Mouse (Mus musculus) cerebellum, adult 9-11 months (tissue): ENCODE measurements around the gene Avp.

Experiments
- DNase-seq: peaks from one replicate; pipeline ENCODE4 v3.0.0; 2022

Gene Avp

DNA sequence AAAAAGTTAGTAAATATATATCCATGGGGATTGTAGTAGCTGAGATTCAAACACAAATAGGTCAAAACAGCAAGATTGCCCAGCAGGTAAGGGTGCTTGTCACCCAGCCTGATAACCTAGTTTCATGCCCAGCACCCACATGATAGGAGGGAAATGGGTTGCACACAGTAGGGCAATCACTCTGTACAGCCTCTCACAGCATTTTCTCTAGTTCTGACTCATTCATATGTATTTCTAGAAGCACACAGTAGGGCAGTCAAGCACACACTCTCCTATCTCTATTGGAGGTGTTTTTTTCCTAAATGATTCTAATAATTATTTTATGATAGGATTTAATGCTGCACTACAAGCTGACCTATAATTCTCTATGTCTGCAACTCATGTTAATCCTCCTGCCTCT is 12.4 kb downstream of the Avp start:
- DNase-seq, result no peak

DNA sequence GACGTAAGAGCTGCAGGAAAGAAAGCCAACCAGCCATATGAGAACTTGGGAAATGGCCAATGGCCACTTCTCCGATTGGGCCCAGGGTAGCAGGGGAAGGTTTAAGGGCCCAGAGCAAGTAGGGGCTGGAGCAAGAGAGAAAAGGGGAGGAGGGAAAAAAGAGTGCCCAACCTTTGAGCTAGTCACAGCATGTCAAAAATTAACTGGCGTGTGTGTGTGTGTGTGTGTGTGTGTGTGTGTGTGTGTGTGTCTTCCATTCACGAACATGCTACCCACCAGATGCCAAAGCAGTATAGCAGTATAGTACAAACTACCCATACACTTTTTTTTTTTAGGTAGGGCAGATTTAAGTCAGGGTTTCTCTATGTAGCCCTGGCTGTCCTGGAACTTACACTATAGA is 13.4 kb downstream of the Avp start:
- no peak for DNase-seq

DNA sequence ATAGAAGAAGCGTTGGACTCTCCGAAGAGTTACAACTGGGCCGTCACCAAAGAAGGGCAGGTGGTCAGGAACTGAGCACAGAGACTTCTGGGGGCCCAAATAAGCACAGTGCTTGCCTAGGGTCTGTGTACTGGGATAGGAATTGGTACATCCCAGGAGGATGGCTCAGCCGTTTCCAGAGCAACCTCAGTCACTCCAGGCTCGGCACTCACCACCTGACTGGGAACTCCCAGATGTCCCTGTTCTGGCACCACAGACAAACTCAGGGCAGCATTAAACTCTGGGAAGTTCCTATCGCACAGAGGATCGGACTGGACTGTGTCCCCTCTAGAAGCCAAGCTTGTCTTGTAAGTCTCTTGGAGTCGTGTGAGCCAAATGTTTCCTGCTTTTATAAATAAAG is 17.4 kb downstream of the Avp start:
- no peak for DNase-seq

DNA sequence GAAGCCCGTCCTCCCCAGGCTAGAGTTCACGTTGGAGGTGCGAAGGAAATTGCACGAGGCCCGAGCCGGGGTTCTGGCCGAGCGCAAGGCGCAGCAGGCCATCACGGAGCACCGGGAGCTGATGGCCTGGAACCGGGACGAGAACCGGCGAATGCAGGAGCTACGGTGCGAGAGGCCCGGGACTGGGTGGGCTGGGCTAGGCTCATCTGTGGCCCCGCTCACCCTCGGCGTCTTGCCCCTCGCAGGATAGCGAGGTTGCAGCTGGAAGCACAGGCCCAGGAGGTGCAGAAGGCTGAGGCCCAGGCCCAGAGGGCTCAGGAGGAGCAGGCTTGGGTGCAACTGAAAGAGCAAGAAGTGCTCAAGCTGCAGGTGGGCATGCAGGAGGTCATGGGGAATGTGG is 18.3 kb downstream of the Avp start:
- DNase-seq, result no peak

DNA sequence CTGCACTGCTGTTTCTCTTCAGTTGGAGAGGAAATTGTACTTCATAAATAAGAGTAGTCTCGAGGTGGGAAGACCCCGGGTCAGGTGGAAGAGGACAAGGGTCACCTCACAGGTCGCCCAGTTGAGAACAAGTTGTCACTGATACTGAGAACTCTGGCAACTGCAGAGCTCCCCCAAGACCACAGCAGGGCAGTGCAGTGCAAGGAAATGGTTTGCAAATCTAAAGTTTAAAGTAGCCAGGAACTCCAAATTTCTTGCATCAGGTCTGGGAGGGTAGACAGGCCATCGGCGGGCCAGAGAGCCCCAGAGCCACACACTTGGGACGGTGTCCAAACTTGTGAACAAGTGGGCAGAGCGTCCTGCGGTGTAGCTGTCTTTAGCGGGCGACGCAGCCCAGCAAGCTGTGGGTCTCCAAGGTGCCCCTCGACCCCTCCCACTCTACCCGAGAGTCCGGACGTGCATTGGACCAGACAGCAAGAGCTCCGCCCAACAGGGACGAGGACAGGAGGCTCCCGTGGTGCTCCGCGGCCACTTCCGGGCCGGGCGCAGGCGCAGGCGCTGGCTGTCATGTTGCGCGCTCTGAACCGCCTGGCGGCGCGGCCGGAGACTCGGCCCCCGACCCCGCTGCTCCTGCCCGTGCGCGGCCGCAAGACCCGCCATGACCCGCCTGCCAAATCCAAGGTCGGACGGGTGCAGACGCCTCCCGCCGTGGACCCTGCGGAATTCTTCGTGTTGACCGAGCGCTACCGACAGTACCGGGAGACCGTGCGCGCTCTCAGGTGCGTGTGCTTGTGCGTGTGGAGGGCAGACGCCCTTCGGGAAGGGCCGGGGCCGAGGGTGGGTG is 18.9 kb downstream of the Avp start, which contains the start of gene Mrps26:
Gene Mrps26, plus strand, starts transcription at position 531 of the 844 bp plus-strand sequence.
- DNase-seq, result peak; percentile 95

DNA sequence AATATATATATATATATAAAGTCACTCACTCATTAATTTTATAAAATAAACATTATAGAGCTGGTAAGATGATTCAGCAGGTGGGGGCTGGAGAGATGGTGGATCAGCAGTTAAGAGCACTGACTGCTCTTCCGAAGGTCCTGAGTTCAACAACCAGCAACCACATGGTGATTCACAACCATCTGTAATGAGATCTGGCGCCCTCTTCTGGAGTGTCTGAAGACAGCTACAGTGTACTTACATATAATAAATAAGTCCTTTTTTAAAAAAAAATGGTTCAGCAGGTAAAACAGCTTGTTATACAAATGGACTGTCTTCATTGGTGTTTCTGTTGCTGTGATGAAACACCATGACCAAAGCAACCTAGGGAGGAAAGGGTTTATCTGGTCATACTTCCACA is 24.3 kb downstream of the Avp start:
- DNase-seq, result no peak

DNA sequence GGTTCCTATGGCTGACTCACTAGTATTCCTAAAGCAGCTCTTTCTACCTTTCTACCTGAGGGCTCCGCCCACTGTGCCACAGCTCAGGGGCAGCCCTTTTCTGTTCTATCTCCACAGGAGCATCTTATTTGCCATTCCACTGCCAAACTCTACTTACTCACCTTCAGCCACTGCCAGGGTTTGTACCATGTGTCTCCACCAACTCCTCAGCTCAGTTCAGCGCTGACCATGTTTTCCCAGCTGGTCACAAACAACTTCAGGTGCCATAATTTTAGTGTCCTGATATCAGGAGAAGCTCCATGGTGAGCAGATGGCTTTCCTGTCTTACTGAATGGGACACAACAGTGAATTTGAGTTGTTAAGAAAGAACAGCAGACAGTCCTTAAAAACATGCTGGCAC is 24.9 kb downstream of the Avp start:
- peak; percentile 52 for DNase-seq

DNA sequence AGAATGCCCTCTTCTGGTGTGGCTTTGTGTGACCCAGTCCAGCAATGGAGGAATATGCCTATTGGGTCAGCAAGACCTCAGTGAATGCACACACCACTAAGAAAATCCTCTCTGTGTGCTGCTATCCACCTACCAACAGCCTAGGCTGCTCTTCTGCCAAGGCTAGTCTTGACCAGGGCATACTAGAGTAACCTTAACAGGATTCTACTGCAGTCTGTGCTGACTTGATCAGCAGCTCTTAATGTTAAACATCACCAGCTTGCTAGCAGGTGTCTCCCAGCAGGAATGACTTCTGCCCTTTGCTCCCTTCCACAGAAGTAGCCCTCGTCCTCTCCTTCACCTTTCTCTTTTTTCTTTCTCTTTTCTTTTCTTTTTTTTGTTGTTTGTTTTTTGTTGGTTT is 26.1 kb downstream of the Avp start:
- no peak for DNase-seq

DNA sequence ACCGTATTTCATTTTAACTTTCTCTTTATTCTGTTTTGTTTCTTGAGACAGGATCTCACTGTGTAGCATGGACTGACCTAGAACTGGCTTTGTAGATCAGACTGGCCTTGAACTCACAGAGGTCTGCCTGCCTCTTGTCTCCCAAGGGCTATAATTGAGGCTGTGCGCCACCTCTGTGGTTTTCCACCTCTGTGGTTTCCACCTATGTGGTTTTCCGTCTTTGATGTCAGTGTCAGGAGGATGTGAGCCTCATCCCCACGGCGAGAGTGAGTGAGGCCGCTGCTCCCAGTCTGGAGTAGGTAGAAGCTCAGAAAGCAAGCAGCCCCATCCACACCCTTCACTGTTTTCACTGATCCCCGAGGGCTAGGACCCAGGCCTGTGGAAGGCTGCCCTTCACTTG is 27.5 kb downstream of the Avp start:
- DNase-seq, result no peak

DNA sequence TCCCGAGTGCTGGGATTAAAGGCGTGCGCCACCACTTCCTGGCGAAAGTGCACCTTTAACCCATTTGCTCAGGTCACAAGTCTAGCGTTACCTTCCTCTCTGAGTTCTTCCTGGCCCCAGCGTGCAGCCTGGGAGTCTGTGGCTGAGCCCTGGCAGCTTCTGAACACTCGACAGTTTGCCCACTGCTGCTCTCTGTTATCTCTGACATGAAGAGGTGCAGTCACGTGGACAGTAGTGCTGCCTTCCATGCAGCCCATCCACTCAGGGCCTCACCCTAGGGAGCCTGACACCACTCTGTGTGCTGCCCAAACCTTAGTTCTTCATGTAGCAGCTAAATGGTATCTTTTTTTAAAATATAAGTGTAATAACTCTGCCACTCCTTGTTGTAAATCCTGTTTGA is 35.4 kb downstream of the Avp start:
- no peak for DNase-seq

DNA sequence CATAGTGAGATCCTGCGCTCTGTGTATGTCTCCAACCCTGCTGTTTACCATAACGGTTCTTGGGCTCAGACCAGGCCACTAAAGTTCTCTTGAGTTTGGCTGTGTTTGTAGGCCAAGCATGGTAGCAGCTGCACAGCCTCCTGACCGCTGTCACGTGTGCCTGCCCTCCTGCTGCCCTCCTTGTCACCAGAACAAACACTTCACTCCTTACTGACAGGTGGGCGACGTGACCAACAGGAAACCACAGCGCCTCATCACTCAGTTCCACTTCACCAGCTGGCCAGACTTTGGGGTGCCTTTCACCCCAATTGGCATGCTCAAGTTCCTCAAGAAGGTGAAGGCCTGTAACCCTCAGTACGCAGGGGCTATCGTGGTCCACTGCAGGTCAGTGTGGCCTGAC is 42.1 kb downstream of the Avp start:
- no peak for DNase-seq

DNA sequence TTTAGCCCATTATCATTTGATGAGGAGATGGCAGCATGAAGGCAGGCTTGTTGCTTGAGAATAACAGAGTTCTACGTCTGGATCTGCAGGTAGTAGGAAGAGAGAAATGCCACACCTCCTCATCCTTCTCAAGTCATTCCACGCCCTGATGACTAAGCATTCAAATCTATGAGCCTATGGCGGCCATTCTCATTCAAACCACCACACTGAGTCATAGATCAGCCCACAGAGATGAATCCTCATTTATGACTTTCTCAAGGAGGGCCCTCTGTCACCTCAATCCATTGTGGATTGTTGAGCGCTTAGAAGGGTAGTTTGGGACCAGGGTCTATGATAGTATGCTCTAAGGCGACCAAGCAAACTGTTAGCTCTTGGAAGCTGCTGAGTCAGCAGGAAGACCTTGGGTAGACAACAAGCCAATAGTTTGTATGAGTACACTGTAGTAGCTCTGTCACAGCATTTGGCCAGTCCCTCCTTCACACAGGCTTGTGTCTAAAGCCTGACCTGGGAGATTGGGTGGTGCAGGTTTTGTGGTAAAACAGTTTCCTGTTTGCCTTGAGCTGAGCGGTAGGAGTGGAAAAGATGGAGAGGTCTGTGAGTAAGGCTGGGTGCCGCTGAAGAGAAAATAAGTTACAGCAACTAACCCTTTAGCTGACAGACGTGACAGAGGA is 43.3 kb downstream of the Avp start:
- DNase-seq, result no peak

DNA sequence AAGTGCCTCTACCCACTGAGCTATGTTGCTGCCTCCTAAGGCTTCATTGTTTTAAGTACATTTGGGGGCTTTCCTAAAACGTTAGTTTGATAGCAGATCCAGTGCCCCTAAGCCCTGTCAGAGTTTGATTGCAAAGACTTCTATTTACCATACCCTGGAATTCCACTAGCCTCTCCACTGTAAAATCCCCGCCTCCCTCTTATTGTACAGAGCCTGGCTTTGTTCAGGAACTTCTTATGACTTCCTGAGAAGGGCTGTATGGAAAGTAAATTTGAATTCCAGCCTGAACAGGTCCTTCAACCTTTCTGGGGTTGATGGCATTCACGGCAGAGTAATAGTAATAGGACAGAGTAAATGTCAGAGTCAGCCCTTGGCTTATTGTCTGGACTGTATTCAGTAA is 45.5 kb downstream of the Avp start:
- DNase-seq, result no peak

DNA sequence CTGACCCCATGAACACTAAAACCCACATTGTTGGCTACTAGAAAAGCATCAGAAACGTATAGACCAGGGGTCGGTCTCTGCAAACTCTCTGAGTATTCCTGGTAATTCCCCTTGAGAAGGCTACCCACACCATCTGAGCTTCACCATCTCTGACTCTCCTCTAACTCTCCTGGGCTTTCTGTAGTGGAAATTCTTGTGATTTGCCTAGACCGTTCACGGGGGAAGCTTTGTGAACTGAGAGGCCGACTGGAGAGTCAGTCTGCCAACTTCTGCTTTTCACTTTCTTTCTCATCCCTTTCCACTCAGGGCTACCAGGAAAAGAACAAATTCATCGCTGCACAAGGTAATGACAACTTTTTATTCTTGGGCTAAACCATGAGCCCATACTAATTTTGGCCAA is 47.3 kb downstream of the Avp start:
- DNase-seq, result no peak

DNA sequence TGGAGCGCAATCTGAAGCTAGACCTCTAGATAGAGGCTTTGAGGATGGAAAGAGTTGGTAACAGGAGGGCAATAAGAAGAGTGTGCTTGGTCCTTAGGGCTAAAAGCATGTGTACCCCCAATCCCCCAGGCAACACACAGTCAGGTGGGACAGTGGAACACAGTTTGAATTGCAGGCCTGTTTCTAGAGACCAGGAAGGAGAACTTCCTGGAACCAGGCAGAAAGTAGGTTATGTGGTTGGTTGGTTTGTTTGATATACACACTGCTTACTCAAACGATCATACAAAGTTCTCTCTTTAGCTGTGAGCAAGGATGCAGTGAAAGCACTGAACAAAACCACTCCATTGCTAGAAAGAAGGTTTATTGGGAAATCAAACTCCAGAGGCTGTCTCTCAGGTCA is 50.2 kb downstream of the Avp start:
- no peak for DNase-seq
